In genomic region chr3:102508455-102508854, GRCm38 (mm10) we compare ENCODE assay signal across 17 mouse cellular contexts. TPM values are rescaled to one million over a fixed set of nuclear protein-coding genes. Genes with fewer than 3 reads are reported as not detected.
DNase-seq lines count a peak whose midpoint lies in the region; ATAC-seq lines count a peak whose summit lies in the region.
"Had no signal": no experiment of that assay in that cellular context is flagged by ENCODE, and none has a peak within 500 bp of the region (broad histone marks: within the 10 kb centered on the region; RNA-seq: fewer than 3 reads in every experiment).

No protein-coding gene starts in this region.

- H3K27ac ChIP-seq in forebrain, embryonic 11.5 days (ENCODE audit: low read depth, low read length) = no peak overlapping the region
- no peak overlapping the region for H3K27ac ChIP-seq in forebrain, embryonic 15.5 days (replicated peaks)
- H3K27ac ChIP-seq: gastrocnemius, adult 2 months; heart, embryonic 10.5 days; layer of hippocampus, adult 2 months had no signal

- H3K4me3 ChIP-seq in forebrain, embryonic 11.5 days (ENCODE audit: low read depth, low read length) = no peak overlapping the region
- H3K4me3 ChIP-seq in forebrain, embryonic 15.5 days = no peak overlapping the region
- H3K4me3 ChIP-seq: gastrocnemius, adult 2 months; heart, embryonic 10.5 days; layer of hippocampus, adult 2 months had no signal

- H3K4me2 ChIP-seq in forebrain, embryonic 11.5 days (ENCODE audit: low read depth, low read length, severe bottlenecking) = no peak overlapping the region
- no peak overlapping the region for H3K4me2 ChIP-seq in forebrain, embryonic 15.5 days (replicated peaks)
- H3K4me2 ChIP-seq: liver, embryonic 11.5 days had no signal

- H3K9me3 ChIP-seq in forebrain, embryonic 11.5 days (ENCODE audit: control insufficient read depth, low read length) = no peaks in the 10 kb centered on the region
- H3K9me3 ChIP-seq in forebrain, embryonic 15.5 days = no peaks in the 10 kb centered on the region
- H3K9me3 ChIP-seq: heart, embryonic 10.5 days had no signal

- H3K27me3 ChIP-seq in forebrain, embryonic 11.5 days (ENCODE audit: control insufficient read depth, insufficient read depth, low read length) = no peaks in the 10 kb centered on the region
- H3K27me3 ChIP-seq in forebrain, embryonic 15.5 days = no peaks in the 10 kb centered on the region

- no peaks in the 10 kb centered on the region for H3K36me3 ChIP-seq in forebrain, embryonic 11.5 days (ENCODE audit: control insufficient read depth, insufficient read depth, low read length)
- H3K36me3 ChIP-seq in forebrain, embryonic 15.5 days = no peaks in the 10 kb centered on the region
- H3K36me3 ChIP-seq: heart, embryonic 10.5 days had no signal

- H3K4me1 ChIP-seq in forebrain, embryonic 11.5 days (replicated peaks; ENCODE audit: control insufficient read depth, insufficient read depth, low read length) = no peaks in the 10 kb centered on the region; the same call in 1 of the 2 replicates
- peaks cover 11% of the 10 kb centered on the region for H3K4me1 ChIP-seq in forebrain, embryonic 15.5 days

- H3K9ac ChIP-seq in forebrain, embryonic 11.5 days (ENCODE audit: low read length) = no peak overlapping the region
- H3K9ac ChIP-seq in forebrain, embryonic 15.5 days (replicated peaks) = no peak overlapping the region

- WGBS in forebrain, embryonic 11.5 days = 20% methylated on average over 9 of the region's 9 CpGs
- WGBS in forebrain, embryonic 15.5 days = 4% methylated on average over 9 of the region's 9 CpGs

- peak; percentile 71; the same call in 1 of the 2 replicates for ATAC-seq in forebrain, embryonic 11.5 days (replicated peaks; ENCODE audit: low FRiP score)
- no peak for ATAC-seq in forebrain, embryonic 15.5 days (replicated peaks)
- ATAC-seq: CD4-positive, CD25-positive, alpha-beta regulatory T cell, adult 4 months; intestine, embryonic 16.5 days had no signal

- DNase-seq in forebrain, embryonic 11.5 days (ENCODE audit: low spot score) = no peak
- DNase-seq in Muller cell, postnatal 12 days (ENCODE audit: inconsistent ontology term) = peak; percentile 62
- peak; percentile 23 to 31 for DNase-seq in adrenal gland, postnatal 36 days
- DNase-seq in mesoderm, embryonic 11.5 days (ENCODE audit: low read depth, low spot score) = peak; percentile 40
- no peak for DNase-seq in natural killer cell, adult 2 months (ENCODE audit: low spot score in 2 of 2)
- DNase-seq in kidney, adult 9 months = no peak
- DNase-seq: cerebellum, adult 18-20 months; gastrocnemius, adult 2 months; lung, postnatal 10 days; thymus, postnatal 36 days had no signal

RNA-seq across cellular contexts. Expression of gene Ngf, which starts 38.7 kb away (rescaled TPM):
- polyA plus RNA-seq in forebrain, embryonic 11.5 days (2014; fragmentation: Nextera tagmentation; extraction: Ambion mirVana) = 0.57 and 1.0 TPM in 2 replicates
- 0.55 and 0.70 TPM in 2 replicates for polyA plus RNA-seq in forebrain, embryonic 15.5 days (2015; fragmentation: Nextera tagmentation; extraction: Ambion mirVana)
- total RNA-seq in adrenal gland, postnatal 36 days (2021) = 1 to 10 TPM; 1.8 to 3.2 TPM
- total RNA-seq: hematopoietic stem cell, adult 5-6 weeks had no signal
- polyA plus RNA-seq: CD4-positive, CD25-positive, alpha-beta regulatory T cell, adult 4 months; liver, embryonic 11.5 days had no signal

Comparison
In these comparisons a context has a peak if more than half of its experiments do, and no peak if none do; other contexts are left out.
1. DNase-seq: peak in Muller cell, postnatal 12 days (single experiment), adrenal gland, postnatal 36 days (2 of 2) and mesoderm, embryonic 11.5 days (single experiment); none in forebrain, embryonic 11.5 days (single experiment), natural killer cell, adult 2 months (0 of 2) and kidney, adult 9 months (single experiment).